Mouse (Mus musculus): ENCODE measurements around the gene Mdfi. TPM values are rescaled to one million over a fixed set of nuclear protein-coding genes. Genes with fewer than 3 reads are reported as not detected.

The Mdfi gene
- total RNA-seq (2023): not detected

GRCm38 (mm10) chr17:47834482-47834767, at the start of gene Mdfi:
Mdfi (minus strand) TSS chr17:47834691.

Other genes starting within 250 kb of the Mdfi start
- gene Bysl, start 223.2 kb downstream of the Mdfi start, total RNA-seq (2023): 10 to 100 TPM; 11.5 to 12.2 TPM
- gene Med20, start 223.1 kb downstream of the Mdfi start, total RNA-seq (2023): 10 to 100 TPM; 53.3 to 77.0 TPM
- gene Gm20517, start 223.1 kb downstream of the Mdfi start, total RNA-seq (2023): 1 to 10 TPM; 2.4 to 3.5 TPM
- gene Usp49, start 204.0 kb downstream of the Mdfi start, total RNA-seq (2023): 1 to 10 TPM; 5.7 to 6.7 TPM
- 100 to 1,000 TPM; 148 to 154 TPM for gene Tomm6, start 146.3 kb downstream of the Mdfi start, total RNA-seq (2023)
- 1 to 10 TPM; 4.2 to 5.4 TPM for gene Frs3, start 145.7 kb downstream of the Mdfi start, total RNA-seq (2023)
- gene Gm21981, start 140.2 kb downstream of the Mdfi start, total RNA-seq (2023): not detected
- not detected for gene Prickle4, start 140.0 kb downstream of the Mdfi start, total RNA-seq (2023)
- gene Pgc, start 107.8 kb downstream of the Mdfi start, total RNA-seq (2023): not detected
- gene Tfeb, start 97.7 kb downstream of the Mdfi start, total RNA-seq (2023): 100 to 1,000 TPM; 172 to 178 TPM
- gene Foxp4, start 90.0 kb upstream of the Mdfi start, total RNA-seq (2023): 100 to 1,000 TPM in 1 of 2 experiments, 10 to 100 TPM in 1; 94.3 to 103 TPM
- gene 1700122O11Rik, start 203.6 kb upstream of the Mdfi start, total RNA-seq (2023): not detected

Data from B cell, adult 67 days (primary cell).